Mouse (Mus musculus): ENCODE data around the gene Gys2.

Gene Gys2

GRCm38 (mm10) chr6:142377081-142377480 is 95.8 kb downstream of the Gys2 start:
- DNase-seq (ENCODE audit: low spot score in 2 of 2): no peak

Data from spleen, postnatal 10 days (tissue).